Mouse (Mus musculus) ovary, postnatal 36 days (tissue): ENCODE measurements at regions not wholly inside any gene's neighbourhood (a gene's known extent, or its start where the extent isn't known, plus 50 kb on each side); places are given as distances from the start of the nearest gene placed in this dataset.
A peak's percentile ranks its signal among the peaks of the same experiment; 100 is the strongest.

Experiments
- DNase-seq: peaks from one replicate; pipeline ENCODE4 v3.0.0; 2022; ENCODE audit warnings: low spot score, mixed read lengths

DNA sequence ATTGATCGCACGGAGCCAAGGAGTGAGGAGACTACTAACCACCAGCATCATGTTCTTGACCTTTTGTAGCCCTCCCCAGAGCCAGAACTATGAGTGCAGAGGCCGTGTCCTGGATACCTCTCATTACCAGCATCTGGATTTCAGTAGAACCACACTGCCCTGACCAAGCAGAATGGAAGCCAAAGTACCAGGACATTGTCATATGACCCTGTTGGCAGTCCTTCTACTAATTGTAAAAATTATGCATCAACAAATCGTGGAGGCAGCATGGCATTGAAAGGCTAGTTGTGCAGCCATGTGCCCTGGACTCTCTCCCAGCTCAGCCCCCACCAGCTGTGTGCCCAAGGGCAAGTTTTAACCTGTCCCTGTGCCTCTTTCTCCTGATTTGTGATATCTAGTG is 135.6 kb upstream of the Dock1 start:
- DNase-seq, result no peak

DNA sequence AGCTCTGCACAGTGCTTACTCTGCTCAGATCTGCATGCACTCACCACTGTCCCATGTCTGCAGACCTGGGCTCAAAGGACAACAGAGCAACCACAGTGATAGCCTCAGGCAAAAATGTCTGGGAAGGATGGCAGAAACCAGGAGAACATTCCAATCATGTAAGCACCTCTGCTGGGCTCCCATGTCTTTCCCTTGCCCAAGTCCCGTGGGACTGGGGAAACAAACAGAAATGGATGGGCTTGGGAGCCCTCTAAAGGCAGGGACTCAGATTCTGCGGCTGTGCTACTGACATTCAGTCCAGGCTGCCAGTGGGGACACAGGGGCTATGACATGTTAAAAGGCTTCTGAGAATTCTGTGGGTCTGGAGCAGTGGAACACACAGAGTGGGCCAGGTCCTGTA is 128.8 kb upstream of the Dock1 start:
- DNase-seq, result no peak

DNA sequence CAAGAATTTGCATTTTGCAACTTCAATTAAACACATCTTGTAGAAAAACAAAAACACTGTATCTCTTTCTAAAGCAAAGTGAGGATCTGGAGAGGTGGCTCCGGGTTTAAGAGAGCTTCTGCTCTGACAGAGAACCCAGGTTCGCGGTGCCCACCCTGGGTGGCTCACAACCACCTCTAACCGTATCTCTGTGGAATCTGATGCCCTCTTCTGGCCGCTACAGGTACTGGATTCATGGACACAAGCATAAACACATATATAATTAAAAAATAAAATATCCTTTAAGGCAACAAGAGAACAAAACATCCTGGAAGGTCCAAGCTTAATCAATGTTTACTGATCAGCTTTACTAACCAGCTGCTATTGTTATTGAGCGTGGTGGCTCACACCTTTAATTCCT is 124.3 kb upstream of the Dock1 start:
- DNase-seq, result no peak

- DNase-seq, result no peak
Observed at GRCm38 (mm10) chr7:134549286-134549919, 121.1 kb upstream of the Dock1 start.

DNA sequence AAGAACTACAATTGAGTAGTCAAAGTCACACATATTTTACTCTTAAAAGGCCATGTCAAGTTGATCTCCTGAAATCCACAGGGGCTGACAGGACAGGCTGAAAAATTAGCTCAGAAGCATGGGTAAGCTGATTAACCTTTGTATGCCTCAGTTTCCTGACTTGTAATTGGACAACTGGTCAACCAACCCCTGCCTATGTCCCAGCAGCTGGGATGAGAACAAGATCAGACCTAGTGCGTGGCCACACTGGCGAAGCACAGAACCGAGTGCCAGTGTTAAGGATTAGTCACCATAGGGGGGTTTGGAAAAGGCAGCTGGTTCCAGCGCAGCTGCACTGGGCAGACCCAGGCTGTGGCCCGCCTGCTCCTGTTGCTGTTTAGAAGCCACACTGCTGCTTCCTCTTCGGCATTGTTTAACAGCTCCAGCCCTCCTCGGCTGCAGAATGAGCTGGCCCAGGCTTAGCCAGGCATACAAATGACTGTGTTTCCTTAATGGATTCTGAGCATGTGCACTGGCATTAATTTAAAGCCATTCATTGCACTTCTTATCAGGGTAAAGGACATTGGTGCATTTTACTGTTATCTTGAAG is 120.1 kb upstream of the Dock1 start:
- no peak for DNase-seq

DNA sequence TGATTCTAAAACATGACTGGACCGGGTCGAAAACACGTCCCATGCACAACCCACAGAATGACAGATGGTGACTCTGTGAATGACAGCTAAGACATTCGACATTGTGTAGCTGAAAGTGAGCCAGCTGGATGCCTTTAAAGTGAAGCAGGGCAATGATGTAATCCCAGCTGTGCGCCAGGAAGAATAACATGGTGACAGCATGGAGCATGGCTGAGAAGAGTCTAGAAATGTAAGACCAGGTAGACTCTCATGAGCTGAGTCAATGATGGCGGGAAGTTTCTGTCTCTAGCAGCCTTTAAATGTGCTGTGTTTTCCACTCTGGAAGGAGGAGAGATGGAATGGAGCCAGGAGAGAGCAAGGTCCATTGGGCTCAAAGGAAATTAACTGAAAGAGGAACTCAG is 118.4 kb upstream of the Dock1 start:
- DNase-seq, result no peak

DNA sequence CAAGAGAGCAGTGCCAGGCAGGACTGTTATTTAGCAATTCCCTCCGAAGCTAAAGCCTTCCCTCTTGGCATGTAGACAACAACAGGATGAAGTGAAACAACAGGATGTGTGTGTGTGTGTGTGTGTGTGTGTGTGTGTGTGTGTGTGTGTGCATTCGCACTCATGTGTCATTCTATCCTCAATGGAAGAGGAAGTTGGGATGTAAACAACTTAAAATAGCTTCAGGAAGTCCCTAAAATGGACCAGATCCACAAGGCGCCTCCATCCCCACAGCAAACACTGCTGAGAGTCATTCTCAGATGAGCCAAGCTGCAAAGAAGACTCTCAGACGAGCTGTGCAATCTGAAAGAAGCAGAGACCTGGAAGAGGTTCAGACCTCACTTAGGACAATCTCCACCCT is 114.4 kb upstream of the Dock1 start:
- no peak for DNase-seq

- DNase-seq, result peak; percentile 55
Observed at GRCm38 (mm10) chr7:134566322-134566721, 104.1 kb upstream of the Dock1 start.

- no peak for DNase-seq
Observed at GRCm38 (mm10) chr7:134569247-134569646, 101.2 kb upstream of the Dock1 start.

- no peak for DNase-seq
Observed at GRCm38 (mm10) chr7:134570176-134570810, 100.2 kb upstream of the Dock1 start.

GRCm38 (mm10) chr7:134581746-134582145 is 88.7 kb upstream of the Dock1 start:
- DNase-seq, result no peak

GRCm38 (mm10) chr7:134585478-134585877 is 85.0 kb upstream of the Dock1 start:
- no peak for DNase-seq

DNA sequence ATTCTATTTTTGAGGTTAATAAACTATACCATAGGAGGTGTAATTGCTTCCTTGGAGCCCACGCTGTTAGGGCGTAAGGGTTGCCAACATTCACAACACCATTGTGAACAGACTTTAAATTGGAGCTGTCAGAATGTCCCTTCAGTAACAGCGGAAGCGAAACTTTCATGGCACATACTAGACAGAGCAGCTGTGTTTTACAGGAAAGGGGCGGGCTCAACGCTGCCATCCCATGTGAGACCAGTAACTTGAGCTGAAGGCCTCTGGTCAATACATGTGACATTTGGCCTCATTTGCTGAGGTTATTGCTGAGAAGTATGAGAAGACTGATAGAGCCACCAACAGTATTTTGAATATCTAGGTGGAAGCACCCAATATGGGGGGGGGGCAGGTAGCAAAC is 83.5 kb upstream of the Dock1 start:
- no peak for DNase-seq

GRCm38 (mm10) chr7:134607886-134608285 is 62.6 kb upstream of the Dock1 start:
- no peak for DNase-seq

DNA sequence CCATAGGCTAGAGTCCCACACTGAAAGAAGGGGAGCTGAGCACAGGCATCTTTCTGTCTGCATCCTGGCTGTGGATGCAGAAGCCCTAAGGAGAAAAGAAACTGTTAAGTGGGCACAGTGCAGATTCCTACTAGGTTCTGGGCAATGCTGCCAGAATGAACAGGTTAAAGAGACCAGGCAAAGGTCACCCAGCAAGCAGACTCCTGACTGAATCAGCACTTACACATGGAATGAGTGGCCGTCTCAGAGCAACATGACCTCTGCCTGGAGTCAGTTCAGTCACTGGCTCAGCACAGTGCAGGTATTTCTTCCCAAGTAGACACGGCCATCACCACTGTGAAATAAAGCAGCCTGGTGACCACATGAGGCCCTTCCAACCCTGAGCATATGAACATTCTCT is 60.3 kb upstream of the Dock1 start:
- no peak for DNase-seq

- no peak for DNase-seq
Observed at GRCm38 (mm10) chr7:134611371-134611770, 59.1 kb upstream of the Dock1 start.

- DNase-seq, result no peak
Observed at GRCm38 (mm10) chr7:134612175-134612633, 58.2 kb upstream of the Dock1 start.

GRCm38 (mm10) chr7:134619220-134619975 is 51.1 kb upstream of the Dock1 start:
- DNase-seq, result no peak

DNA sequence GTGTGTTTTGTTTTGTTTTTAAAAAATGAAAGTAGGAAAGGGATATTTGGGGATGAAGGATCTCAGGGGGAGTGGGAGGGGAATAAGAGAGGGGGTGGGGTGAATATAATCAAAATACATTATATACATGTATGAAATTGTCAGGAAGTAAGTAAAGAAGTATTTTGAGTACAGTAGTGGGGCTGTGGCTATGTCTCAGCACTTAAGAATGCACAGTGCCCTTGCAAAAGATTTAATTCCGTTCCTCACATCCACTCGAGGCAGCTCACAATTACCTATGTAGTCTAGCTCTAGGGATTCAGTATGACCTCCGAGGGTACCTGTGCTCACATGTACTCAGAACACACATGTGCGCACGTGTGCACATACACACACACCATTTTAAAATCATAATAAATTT is 50.4 kb upstream of the Dock1 start:
- no peak for DNase-seq
